In the genomic region with DNA sequence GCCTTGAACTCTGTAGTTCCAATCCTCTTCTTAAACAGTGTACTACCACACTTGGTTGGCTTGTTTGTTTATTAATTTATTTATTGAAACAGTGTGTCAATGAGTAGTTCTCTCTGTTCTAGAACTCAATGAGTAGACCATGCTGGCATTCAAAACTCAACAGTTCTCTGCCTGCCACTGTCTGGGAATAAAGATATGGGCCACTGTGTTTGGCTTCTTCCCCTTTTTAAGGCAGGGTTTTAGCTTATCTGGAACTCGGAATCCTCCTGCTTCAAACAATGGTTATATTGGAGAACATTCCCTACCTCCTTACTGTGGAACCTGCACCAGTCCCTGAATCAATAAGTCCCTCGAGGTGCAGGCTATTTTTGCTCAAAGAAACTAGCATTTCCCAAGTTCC, we compare ENCODE assay signal across 13 mouse cellular contexts. TPM values are rescaled to one million over a fixed set of nuclear protein-coding genes. Genes with fewer than 3 reads are reported as not detected.
A peak's percentile ranks its signal among the peaks of the same experiment; 100 is the strongest.
DNase-seq lines count a peak whose midpoint lies in the region; ATAC-seq and TF ChIP-seq lines count a peak whose summit lies in the region.
"Had no signal": no experiment of that assay in that cellular context is flagged by ENCODE, and none has a peak within 500 bp of the region (broad histone marks: within the 10 kb centered on the region; RNA-seq: fewer than 3 reads in every experiment).

No protein-coding gene starts in this region.

- no peak for TF ChIP-seq CTCF in lung, embryonic 14.5 days (IDR thresholded peaks at IDR 0.05; ENCODE audit: low read depth)
- no peak for TF ChIP-seq CTCF in MEL (IDR thresholded peaks at IDR 0.05 in 2 of 3, conservative IDR thresholded peaks at IDR 0.05 in 1 of 3; ENCODE audit: control insufficient read depth in 1 of 3, insufficient read depth in 1 of 3, low read depth in 2 of 3, low read length in 3 of 3, poor library complexity in 1 of 3, severe bottlenecking in 1 of 3)

- H3K36me3 ChIP-seq in heart, embryonic 11.5 days (ENCODE audit: control insufficient read depth, insufficient read depth, low read length), result peaks cover 17% of the 10 kb centered on the region
- H3K36me3 ChIP-seq in lung, embryonic 14.5 days (ENCODE audit: insufficient read depth), result peaks cover 29% of the 10 kb centered on the region
- peaks cover 17 to 26% of the 10 kb centered on the region in 2 experiments for H3K36me3 ChIP-seq in MEL (ENCODE audit: control insufficient read depth in 1 of 2, insufficient read depth in 2 of 2, low read length in 2 of 2)
- H3K36me3 ChIP-seq in liver, embryonic 13.5 days, result peaks cover 54% of the 10 kb centered on the region

- no peak overlapping the region for H3K27ac ChIP-seq in heart, embryonic 11.5 days (ENCODE audit: low read depth, low read length)
- H3K27ac ChIP-seq in lung, embryonic 14.5 days (ENCODE audit: low read depth), result no peak overlapping the region
- peak overlapping the region; percentile 90 for H3K27ac ChIP-seq in MEL (ENCODE audit: control insufficient read depth, low read depth, low read length)
- peak overlapping the region; percentile 51; the same call in 1 of the 2 replicates for H3K27ac ChIP-seq in liver, embryonic 13.5 days
- H3K27ac ChIP-seq: embryonic facial prominence, embryonic 12.5 days; left cerebral cortex, adult 2 months had no signal

- no peak for ATAC-seq in heart, embryonic 11.5 days (replicated peaks; ENCODE audit: insufficient number of reproducible peaks, low FRiP score, low TSS enrichment)
- ATAC-seq in lung, embryonic 14.5 days (ENCODE audit: insufficient read depth), result no peak
- no peak for ATAC-seq in liver, embryonic 13.5 days (ENCODE audit: low read depth)
- ATAC-seq in CD4-positive, CD25-positive, alpha-beta regulatory T cell, adult 4 months, result no peak
- ATAC-seq: lung, postnatal 0 days had no signal

- no peak for DNase-seq in heart, postnatal 14 days
- DNase-seq in lung, embryonic 14.5 days, result no peak
- DNase-seq in lung, postnatal 14 days, result no peak
- DNase-seq in MEL (ENCODE audit: low read depth, low spot score), result peak; percentile 91
- no peak for DNase-seq in liver, embryonic 13.5 days
- DNase-seq in cerebellum, adult 8-10 months, result no peak
- DNase-seq: cerebellum, adult 9-10 months; kidney, postnatal 14 days had no signal

- no peak overlapping the region for H3K4me3 ChIP-seq in heart, embryonic 11.5 days (ENCODE audit: low read depth, low read length)
- H3K4me3 ChIP-seq in lung, embryonic 14.5 days (ENCODE audit: low read depth, low read length), result peak overlapping the region; percentile 96
- H3K4me3 ChIP-seq in MEL (ENCODE audit: control insufficient read depth in 1 of 2, insufficient read depth in 1 of 2, low read depth in 2 of 2, low read length in 2 of 2), result peak overlapping the region; percentile 60 to 87
- peak overlapping the region; percentile 96 for H3K4me3 ChIP-seq in liver, embryonic 13.5 days (replicated peaks)
- H3K4me3 ChIP-seq: left cerebral cortex, adult 2 months had no signal

- no peak for TF ChIP-seq RAD21 in MEL (IDR thresholded peaks at IDR 0.05; ENCODE audit: low read depth, low read length)

- intact Hi-C loops in heart, postnatal 14 days (cut with DNase I), result no loop called here

- peak; percentile 85 to 92 for TF ChIP-seq EP300 in MEL (IDR thresholded peaks at IDR 0.05; ENCODE audit: low read depth in 1 of 2, low read length in 2 of 2)

- H3K27me3 ChIP-seq in heart, embryonic 11.5 days (ENCODE audit: control insufficient read depth, insufficient read depth, low read length), result no peaks in the 10 kb centered on the region
- no peaks in the 10 kb centered on the region for H3K27me3 ChIP-seq in lung, embryonic 14.5 days (ENCODE audit: insufficient read depth, low read length)
- no peaks in the 10 kb centered on the region for H3K27me3 ChIP-seq in MEL (ENCODE audit: control insufficient read depth in 1 of 2, insufficient read depth in 2 of 2, low read length in 2 of 2)
- H3K27me3 ChIP-seq in liver, embryonic 13.5 days, result no peaks in the 10 kb centered on the region
- H3K27me3 ChIP-seq: embryonic facial prominence, embryonic 12.5 days had no signal

- H3K4me2 ChIP-seq in heart, embryonic 11.5 days, result peak overlapping the region; percentile 86; the same call in 1 of the 2 replicates
- peak overlapping the region; percentile 61 for H3K4me2 ChIP-seq in lung, embryonic 14.5 days
- peak overlapping the region; percentile 76 for H3K4me2 ChIP-seq in liver, embryonic 13.5 days

- 64% methylated on average over 2 of the region's 2 CpGs for WGBS in heart, embryonic 11.5 days (ENCODE audit: insufficient replicate concordance)
- 75% methylated on average over 2 of the region's 2 CpGs for WGBS in lung, embryonic 14.5 days
- 31% methylated on average over 2 of the region's 2 CpGs for WGBS in liver, embryonic 13.5 days (ENCODE audit: insufficient replicate concordance)

- H3K79me2 ChIP-seq in MEL (ENCODE audit: control insufficient read depth, insufficient read depth, low read length, poor library complexity), result peaks cover 66% of the 10 kb centered on the region

- peaks cover 15% of the 10 kb centered on the region; the same call in 1 of the 2 replicates for H3K4me1 ChIP-seq in heart, embryonic 11.5 days (ENCODE audit: control insufficient read depth, insufficient read depth, low read length)
- 0 out of 2 replicates have a peak, but pooled peaks cover 3% of the 10 kb centered on the region for H3K4me1 ChIP-seq in lung, embryonic 14.5 days (ENCODE audit: insufficient read depth)
- peaks cover 7 to 22% of the 10 kb centered on the region in 2 experiments; a peak in 3 of 4 replicates for H3K4me1 ChIP-seq in MEL (ENCODE audit: control insufficient read depth in 1 of 2, insufficient read depth in 2 of 2, low read length in 2 of 2)
- peaks cover 40% of the 10 kb centered on the region for H3K4me1 ChIP-seq in liver, embryonic 13.5 days (replicated peaks)

- H3K9me3 ChIP-seq in heart, embryonic 11.5 days (replicated peaks; ENCODE audit: control insufficient read depth, low read length), result no peaks in the 10 kb centered on the region
- H3K9me3 ChIP-seq in lung, embryonic 14.5 days (ENCODE audit: low read depth, low read length), result no peaks in the 10 kb centered on the region
- H3K9me3 ChIP-seq in MEL (replicated peaks; ENCODE audit: insufficient read depth, low read length), result no peaks in the 10 kb centered on the region
- no peaks in the 10 kb centered on the region for H3K9me3 ChIP-seq in liver, embryonic 13.5 days (replicated peaks)
- H3K9me3 ChIP-seq: embryonic facial prominence, embryonic 12.5 days had no signal

- peak in 1 of 2 experiments; percentile 47; a peak in 1 of 4 replicates for TF ChIP-seq POLR2A in MEL (IDR thresholded peaks at IDR 0.05; ENCODE audit: control insufficient read depth in 1 of 2, insufficient read depth in 1 of 2, low read depth in 1 of 2, low read length in 2 of 2, poor library complexity in 1 of 2)

- H3K9ac ChIP-seq in heart, embryonic 11.5 days (ENCODE audit: low read depth, low read length), result no peak overlapping the region
- no peak overlapping the region for H3K9ac ChIP-seq in lung, embryonic 14.5 days
- peak overlapping the region; percentile 91 for H3K9ac ChIP-seq in MEL (ENCODE audit: control insufficient read depth, low read depth, low read length, poor library complexity, severe bottlenecking)
- H3K9ac ChIP-seq in liver, embryonic 13.5 days, result peak overlapping the region; percentile 98

RNA-seq across cellular contexts. Expression of a gene that starts 2.0 kb away (rescaled TPM):
- polyA plus RNA-seq in heart, embryonic 11.5 days (2014; fragmentation: Nextera tagmentation; extraction: Ambion mirVana), result 126 and 138 TPM in 2 replicates
- 10 to 100 TPM; 59.3 to 59.5 TPM for total RNA-seq in heart, postnatal 14 days (2021)
- polyA plus RNA-seq in lung, embryonic 14.5 days (2014; fragmentation: Nextera tagmentation; extraction: Ambion mirVana), result 195 and 197 TPM in 2 replicates
- 107 and 122 TPM in 2 replicates for total RNA-seq in MEL (2012; rRNA removed)
- polyA plus RNA-seq in MEL (2012; ENCODE audit: insufficient read depth in 1 of 2, insufficient read length in 2 of 2, low read depth in 1 of 2, low replicate concordance in 2 of 2, missing spikeins in 1 of 2), result 100 to 1,000 TPM; 231 to 296 TPM
- 93.3 and 104 TPM in 2 replicates for polyA plus RNA-seq in liver, embryonic 13.5 days (2015; fragmentation: Nextera tagmentation; extraction: Ambion mirVana)
- polyA plus RNA-seq in CD4-positive, CD25-positive, alpha-beta regulatory T cell, adult 4 months (2017; shearing (Covaris generic)), result 100 to 1,000 TPM; 163 to 188 TPM

RNA-seq across cellular contexts. Expression of a gene that starts 11.9 kb away (rescaled TPM):
- 146 and 150 TPM in 2 replicates for polyA plus RNA-seq in heart, embryonic 11.5 days (2014; fragmentation: Nextera tagmentation; extraction: Ambion mirVana)
- 100 to 1,000 TPM; 110 to 121 TPM for total RNA-seq in heart, postnatal 14 days (2021)
- polyA plus RNA-seq in lung, embryonic 14.5 days (2014; fragmentation: Nextera tagmentation; extraction: Ambion mirVana), result 166 and 207 TPM in 2 replicates
- total RNA-seq in MEL (2012; rRNA removed), result 7.5 and 7.8 TPM in 2 replicates
- 10 to 100 TPM in 1 of 2 experiments, not detected in 1; 23.2 TPM for polyA plus RNA-seq in MEL (2012; ENCODE audit: insufficient read depth in 1 of 2, insufficient read length in 2 of 2, low read depth in 1 of 2, low replicate concordance in 2 of 2, missing spikeins in 1 of 2)
- 66.1 and 74.2 TPM in 2 replicates for polyA plus RNA-seq in liver, embryonic 13.5 days (2015; fragmentation: Nextera tagmentation; extraction: Ambion mirVana)
- 100 to 1,000 TPM; 117 to 124 TPM for polyA plus RNA-seq in CD4-positive, CD25-positive, alpha-beta regulatory T cell, adult 4 months (2017; shearing (Covaris generic))

RNA-seq across cellular contexts. Expression of a gene that starts 15.4 kb away (rescaled TPM):
- polyA plus RNA-seq in heart, embryonic 11.5 days (2014; fragmentation: Nextera tagmentation; extraction: Ambion mirVana), result 63.9 and 69.9 TPM in 2 replicates
- 10 to 100 TPM; 15.7 to 17.9 TPM for total RNA-seq in heart, postnatal 14 days (2021)
- polyA plus RNA-seq in lung, embryonic 14.5 days (2014; fragmentation: Nextera tagmentation; extraction: Ambion mirVana), result 67.7 and 72.3 TPM in 2 replicates
- 49.2 and 60.0 TPM in 2 replicates for total RNA-seq in MEL (2012; rRNA removed)
- polyA plus RNA-seq in MEL (2012; ENCODE audit: insufficient read depth in 1 of 2, insufficient read length in 2 of 2, low read depth in 1 of 2, low replicate concordance in 2 of 2, missing spikeins in 1 of 2), result 100 to 1,000 TPM in 1 of 2 experiments, not detected in 1; 101 TPM
- polyA plus RNA-seq in liver, embryonic 13.5 days (2015; fragmentation: Nextera tagmentation; extraction: Ambion mirVana), result 93.6 and 97.1 TPM in 2 replicates
- polyA plus RNA-seq in CD4-positive, CD25-positive, alpha-beta regulatory T cell, adult 4 months (2017; shearing (Covaris generic)), result 100 to 1,000 TPM in 1 of 2 experiments, 10 to 100 TPM in 1; 85.6 to 101 TPM

RNA-seq across cellular contexts. Expression of a gene that starts 17.7 kb away (rescaled TPM):
- 82.2 and 85.1 TPM in 2 replicates for polyA plus RNA-seq in heart, embryonic 11.5 days (2014; fragmentation: Nextera tagmentation; extraction: Ambion mirVana)
- total RNA-seq in heart, postnatal 14 days (2021), result 10 to 100 TPM; 37.4 to 40.5 TPM
- 122 and 126 TPM in 2 replicates for polyA plus RNA-seq in lung, embryonic 14.5 days (2014; fragmentation: Nextera tagmentation; extraction: Ambion mirVana)
- 27.5 and 28.7 TPM in 2 replicates for total RNA-seq in MEL (2012; rRNA removed)
- 10 to 100 TPM in 1 of 2 experiments, not detected in 1; 50.0 TPM for polyA plus RNA-seq in MEL (2012; ENCODE audit: insufficient read depth in 1 of 2, insufficient read length in 2 of 2, low read depth in 1 of 2, low replicate concordance in 2 of 2, missing spikeins in 1 of 2)
- polyA plus RNA-seq in liver, embryonic 13.5 days (2015; fragmentation: Nextera tagmentation; extraction: Ambion mirVana), result 48.2 and 51.9 TPM in 2 replicates
- 100 to 1,000 TPM; 132 to 165 TPM for polyA plus RNA-seq in CD4-positive, CD25-positive, alpha-beta regulatory T cell, adult 4 months (2017; shearing (Covaris generic))

RNA-seq across cellular contexts. Expression of a gene that starts 18.4 kb away (rescaled TPM):
- polyA plus RNA-seq in heart, embryonic 11.5 days (2014; fragmentation: Nextera tagmentation; extraction: Ambion mirVana), result 0.99 and 2.2 TPM in 2 replicates
- under 1 TPM in 1 of 2 experiments, not detected in 1; 0.95 TPM for total RNA-seq in heart, postnatal 14 days (2021)
- 1.2 and 2.3 TPM in 2 replicates for polyA plus RNA-seq in lung, embryonic 14.5 days (2014; fragmentation: Nextera tagmentation; extraction: Ambion mirVana)
- total RNA-seq in MEL (2012; rRNA removed), result 3.0 and 3.3 TPM in 2 replicates
- 1 to 10 TPM in 1 of 2 experiments, not detected in 1; 4.3 TPM for polyA plus RNA-seq in MEL (2012; ENCODE audit: insufficient read depth in 1 of 2, insufficient read length in 2 of 2, low read depth in 1 of 2, low replicate concordance in 2 of 2, missing spikeins in 1 of 2)
- polyA plus RNA-seq in liver, embryonic 13.5 days (2015; fragmentation: Nextera tagmentation; extraction: Ambion mirVana), result 0.81 and 1.3 TPM in 2 replicates
- polyA plus RNA-seq in CD4-positive, CD25-positive, alpha-beta regulatory T cell, adult 4 months (2017; shearing (Covaris generic)), result under 1 TPM in 1 of 2 experiments, not detected in 1; 0.75 TPM

Comparison
In these comparisons a context has a peak if more than half of its experiments do, and no peak if none do; other contexts are left out.
1. H3K27ac ChIP-seq: peak in MEL (single experiment) and liver, embryonic 13.5 days (single experiment); none in heart, embryonic 11.5 days (single experiment) and lung, embryonic 14.5 days (single experiment).
2. H3K9ac ChIP-seq: peak in MEL (single experiment) and liver, embryonic 13.5 days (single experiment); none in heart, embryonic 11.5 days (single experiment) and lung, embryonic 14.5 days (single experiment).
3. Peak in every context shown above with its lines, with median percentiles within 50 percentile points of each other: H3K4me2 ChIP-seq.